Mouse (Mus musculus) cerebellum, adult 2 months (tissue): Measurements from ENCODE around the gene Ccm2l. TPM values are rescaled to one million over a fixed set of nuclear protein-coding genes. Genes with fewer than 3 reads are reported as not detected.

Source experiments
- DNase-seq, 2 experiments: peaks; one replicate each; pipeline ENCODE4 v3.0.0; 2021
- H3K27ac ChIP-seq: fragments of 200-500 bp; 2 replicates; pipeline ENCODE4 v1.5.1; 2012; ENCODE audit warnings: low read length, control low read depth, inconsistent platforms; ENCODE audit not compliant: insufficient read depth
- H3K27me3 ChIP-seq: fragments of 200-500 bp; 2 replicates; pipeline ENCODE4 v1.6.1; 2012; ENCODE audit warnings: inconsistent platforms, mild to moderate bottlenecking, low read length, moderate library complexity; ENCODE audit not compliant: control insufficient read depth, insufficient read depth
- H3K4me1 ChIP-seq: fragments of 200-500 bp; 2 replicates; pipeline ENCODE4 v1.6.1; 2011; ENCODE audit warnings: low read length; ENCODE audit not compliant: control insufficient read depth, insufficient read depth
- H3K4me3 ChIP-seq: fragments of 200-500 bp; replicated peaks from 2 replicates; pipeline ENCODE3; 2011; ENCODE audit warnings: mild to moderate bottlenecking, low read depth, low read length, control low read depth; ENCODE audit not compliant: insufficient read depth
- CTCF ChIP-seq: fragments of 200-500 bp; IDR thresholded peaks from 2 replicates; pipeline ENCODE4 v1.5.1; 2011; ENCODE audit warnings: low read depth, mild to moderate bottlenecking, control low read depth, low read length, moderate library complexity, borderline replicate concordance; ENCODE audit not compliant: insufficient read depth
- POLR2A ChIP-seq: fragments of 200-500 bp; IDR thresholded peaks from 2 replicates; pipeline ENCODE4 v1.6.1; 2011; ENCODE audit warnings: low read length, control low read depth, borderline replicate concordance; ENCODE audit not compliant: insufficient read depth
- WGBS: fragments of 180-500 bp; shearing (Covaris S2); methylation state at CpG from one replicate; pipeline ENCODE4 v1.1.7; 2018; 5-methylcytosine and 5-hydroxymethylcytosine counted together
- polyA plus RNA-seq: library from polyadenylated mRNA; depleted of rRNA; stranded (reverse); fragments of >200 nt; gene quantifications from 2 replicates; pipeline ENCODE4 v1.2.3, GENCODE M21; 2012

Gene Ccm2l
- polyA plus RNA-seq, 1 experiment = 11.4 TPM

DNA sequence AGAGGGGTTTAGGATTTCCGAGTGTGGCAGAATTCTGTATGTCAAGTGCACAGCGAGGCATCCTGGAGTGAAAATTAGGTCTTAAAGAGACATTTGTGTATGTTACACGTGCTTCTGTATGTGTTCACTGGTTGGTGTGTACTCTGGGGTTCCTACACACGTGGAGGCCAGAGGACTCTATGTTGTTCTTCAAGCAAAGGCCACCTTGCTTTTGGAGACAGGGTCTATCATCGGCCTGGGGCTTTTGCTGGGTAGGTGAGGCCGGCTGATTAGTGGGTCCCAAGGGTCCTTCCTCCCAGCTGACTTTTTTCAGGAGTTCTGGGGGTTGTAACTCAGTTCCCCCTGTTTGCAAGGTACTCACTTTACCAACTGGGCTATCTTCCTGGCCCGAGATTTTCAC lies 43.8 kb downstream of the Ccm2l start:
- no peak overlapping the region for H3K27ac ChIP-seq
- 82% methylated on average over 7 of the region's 7 CpGs for WGBS

GRCm38 (mm10) chr2:153111298-153111697 lies 45.5 kb downstream of the Ccm2l start:
- Histone ChIP-seq H3K4me3 (no peak overlapping the region), H3K4me1 (no peaks in the 10 kb centered on the region)
- WGBS = 91% methylated on average over 7 of the region's 7 CpGs

More for the DNA sequence above, 43.8 kb downstream of the Ccm2l start:
- H3K4me1 ChIP-seq = no peaks in the 10 kb centered on the region
- TF ChIP-seq CTCF (no peak), POLR2A (no peak)
- peaks cover 2% of the 10 kb centered on the region; the same call in 1 of the 2 replicates for H3K27me3 ChIP-seq
- no peak for DNase-seq
- H3K4me3 ChIP-seq = no peak overlapping the region

DNA sequence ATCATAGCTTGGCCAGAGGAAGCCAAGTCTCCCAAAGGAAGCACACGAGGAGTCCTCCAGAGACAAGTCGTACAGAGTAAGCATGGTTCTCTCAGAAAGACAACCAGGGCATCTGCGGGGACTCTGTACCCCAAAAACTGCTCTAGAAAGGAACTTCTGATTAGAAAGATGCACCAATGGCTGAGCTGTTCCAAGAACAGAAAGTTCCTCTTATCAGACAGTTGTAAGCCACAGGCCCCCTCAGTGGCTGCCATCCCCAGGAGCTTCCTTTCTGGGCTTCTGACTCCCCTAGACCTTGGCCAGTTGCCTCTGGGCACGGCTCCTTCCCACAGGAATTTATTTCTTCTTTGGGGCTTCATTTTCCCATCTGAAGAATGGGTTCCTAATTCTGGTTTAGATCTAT lies 49.9 kb downstream of the Ccm2l start:
- Histone ChIP-seq H3K4me1 (no peaks in the 10 kb centered on the region), H3K27me3 (no peaks in the 10 kb centered on the region), H3K4me3 (no peak overlapping the region), H3K27ac (no peak overlapping the region)
- 75% methylated on average over 4 of the region's 4 CpGs for WGBS
- no peak for DNase-seq
- no peak for TF ChIP-seq CTCF
- TF ChIP-seq POLR2A = no peak

More at GRCm38 (mm10) chr2:153111298-153111697, 45.5 kb downstream of the Ccm2l start:
- Histone ChIP-seq H3K27me3 (peaks cover 2% of the 10 kb centered on the region; the same call in 1 of the 2 replicates), H3K27ac (no peak overlapping the region)
- DNase-seq = no peak
- TF ChIP-seq POLR2A (no peak), CTCF (no peak)

GRCm38 (mm10) chr2:153117051-153117486 lies 51.3 kb downstream of the Ccm2l start:
- no peak overlapping the region for H3K4me3 ChIP-seq
- no peaks in the 10 kb centered on the region for H3K27me3 ChIP-seq
- TF ChIP-seq CTCF = no peak
- TF ChIP-seq POLR2A = no peak
- no peak overlapping the region for H3K27ac ChIP-seq
- DNase-seq = no peak
- H3K4me1 ChIP-seq = no peaks in the 10 kb centered on the region
- 52% methylated on average over 7 of the region's 7 CpGs for WGBS

- TF ChIP-seq POLR2A = no peak
- TF ChIP-seq CTCF = no peak
- H3K4me1 ChIP-seq = no peaks in the 10 kb centered on the region
- H3K27ac ChIP-seq = no peak overlapping the region
- no peak for DNase-seq
- 87% methylated on average over 6 of the region's 6 CpGs for WGBS
- no peaks in the 10 kb centered on the region for H3K27me3 ChIP-seq
- H3K4me3 ChIP-seq = no peak overlapping the region
These were observed 53.7 kb downstream of the Ccm2l start for GRCm38 (mm10) chr2:153119488-153119887.

DNA sequence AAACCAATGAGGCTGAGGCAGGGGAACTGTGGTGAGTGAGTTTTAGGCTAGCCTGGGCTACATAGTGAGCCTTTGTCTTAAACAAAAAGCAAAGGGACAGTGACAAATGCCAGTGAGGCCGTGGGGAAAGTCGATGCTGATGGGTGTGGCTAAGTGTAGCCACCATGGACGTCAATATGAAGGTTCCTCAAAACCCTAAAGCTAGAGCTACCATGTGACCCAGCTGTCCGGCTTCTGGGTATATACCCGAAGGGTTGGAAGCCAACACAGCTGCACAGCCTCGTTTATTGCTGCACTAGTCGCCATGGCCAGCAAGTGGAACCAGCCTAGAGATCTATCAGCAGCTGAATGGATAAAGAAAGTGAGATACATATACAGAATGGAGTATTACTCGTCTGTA lies 54.4 kb downstream of the Ccm2l start:
- no peak for DNase-seq
- TF ChIP-seq CTCF = no peak
- no peak for TF ChIP-seq POLR2A
- H3K27me3 ChIP-seq = no peaks in the 10 kb centered on the region
- no peak overlapping the region for H3K4me3 ChIP-seq
- WGBS = 73% methylated on average over 8 of the region's 8 CpGs
- H3K27ac ChIP-seq = no peak overlapping the region
- no peaks in the 10 kb centered on the region for H3K4me1 ChIP-seq

DNA sequence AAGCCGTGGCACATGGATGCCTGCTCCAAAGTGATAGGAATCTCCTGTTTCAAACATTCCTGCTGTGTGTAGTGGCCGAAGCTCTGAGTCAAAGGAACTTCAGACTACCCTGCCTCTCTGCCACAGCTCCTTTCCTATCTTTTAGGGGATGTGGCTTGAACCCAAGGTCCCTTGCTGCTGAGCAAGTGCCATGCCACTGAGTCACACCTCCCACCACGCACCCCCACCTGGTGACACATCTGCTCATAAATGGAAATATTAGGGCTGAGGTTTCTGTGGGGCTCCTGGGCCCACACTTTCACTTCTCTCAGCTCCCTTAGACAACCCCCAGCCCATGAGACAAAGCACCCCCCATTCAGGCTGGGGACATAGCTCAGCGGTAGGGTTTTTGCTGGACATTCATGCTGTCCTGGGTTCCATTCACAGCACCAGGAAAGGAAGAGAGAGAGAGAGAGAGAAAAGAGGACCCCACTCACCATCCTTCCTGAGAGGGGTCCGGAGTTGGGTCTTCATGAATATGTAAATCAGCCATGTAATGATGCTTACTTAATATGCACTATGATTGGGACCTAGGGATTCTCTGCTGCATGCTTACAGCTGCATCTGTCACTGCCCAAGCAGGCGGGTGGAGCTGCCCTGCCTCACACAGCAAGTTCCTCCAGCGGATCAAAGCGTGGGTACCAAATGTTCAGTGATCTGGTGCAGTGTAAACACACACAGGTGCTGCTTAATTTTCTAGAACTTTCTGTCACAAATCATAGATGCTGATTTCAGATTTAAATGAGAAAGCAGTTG lies 56.3 kb downstream of the Ccm2l start:
- Histone ChIP-seq H3K4me3 (no peak overlapping the region), H3K27me3 (no peaks in the 10 kb centered on the region), H3K27ac (no peak overlapping the region), H3K4me1 (no peaks in the 10 kb centered on the region)
- no peak for DNase-seq
- no peak for TF ChIP-seq CTCF
- TF ChIP-seq POLR2A = no peak
- WGBS = 67% methylated on average over 8 of the region's 8 CpGs

- Histone ChIP-seq H3K4me1 (no peaks in the 10 kb centered on the region), H3K27me3 (no peaks in the 10 kb centered on the region), H3K4me3 (no peak overlapping the region), H3K27ac (no peak overlapping the region)
- TF ChIP-seq POLR2A = no peak
- no peak for TF ChIP-seq CTCF
- WGBS = 92% methylated on average over 7 of the region's 7 CpGs
- no peak for DNase-seq
These were observed 56.9 kb downstream of the Ccm2l start for GRCm38 (mm10) chr2:153122701-153123100.
